Mouse (Mus musculus) heart, postnatal 10 days (tissue): ENCODE data around the gene Acsl5. TPM values are rescaled to one million over a fixed set of nuclear protein-coding genes. Genes with fewer than 3 reads are reported as not detected.
A peak's percentile ranks its signal among the peaks of the same experiment; 100 is the strongest.

Experiments
- DNase-seq, 2 experiments: peaks; one replicate each; pipeline ENCODE4 v3.0.0; 2021
- intact Hi-C: fragments of 180-260 bp; cut with DNase I; formaldehyde crosslinking; loops from one replicate; pipeline ENCODE4 v1.15.1; 2025
- total RNA-seq, 2 experiments: library from RNA; stranded (reverse); gene quantifications; 2 replicates each; pipeline ENCODE4 v1.2.3; 2021

Gene Acsl5
- total RNA-seq, 2 experiments from 2014 or later = 17.0 to 18.9 TPM

GRCm38 (mm10) chr19:55319036-55319435 lies 67.3 kb downstream of the Acsl5 start:
- intact Hi-C loops = no loop called here

GRCm38 (mm10) chr19:55319521-55319920 lies 67.8 kb downstream of the Acsl5 start:
- intact Hi-C loops = no loop called here
- no peak for DNase-seq

More at GRCm38 (mm10) chr19:55319036-55319435, 67.3 kb downstream of the Acsl5 start:
- no peak for DNase-seq

GRCm38 (mm10) chr19:55322604-55323003 lies 70.9 kb downstream of the Acsl5 start:
- no peak for DNase-seq
- intact Hi-C loops = no loop called here

- intact Hi-C loops = no loop called here
- no peak for DNase-seq
These were observed 75.8 kb downstream of the Acsl5 start for GRCm38 (mm10) chr19:55327510-55327909.

GRCm38 (mm10) chr19:55331776-55332175 lies 80.0 kb downstream of the Acsl5 start:
- intact Hi-C loops = loop anchor here (10.0 kb wide), 2 partner anchors 563 to 963 kb away; no protein-coding TSS in a partner anchor
- DNase-seq = no peak

- intact Hi-C loops = loop anchor here (10.0 kb wide), 2 partner anchors 562 to 962 kb away; no protein-coding TSS in a partner anchor
- peak; percentile 81 to 83 for DNase-seq
These were observed 81.0 kb downstream of the Acsl5 start for GRCm38 (mm10) chr19:55332641-55333268.

GRCm38 (mm10) chr19:55335881-55336280 lies 84.1 kb downstream of the Acsl5 start:
- peak in 1 of 2 experiments; percentile 32 for DNase-seq
- intact Hi-C loops = loop anchor here (1.0 to 10.0 kb wide), 5 partner anchors 559 to 959 kb away; no protein-coding TSS in a partner anchor

- intact Hi-C loops = loop anchor here (1.0 to 10.0 kb wide), 5 partner anchors 558 to 958 kb away; no protein-coding TSS in a partner anchor
- DNase-seq = no peak
These were observed 84.7 kb downstream of the Acsl5 start for GRCm38 (mm10) chr19:55336441-55336840.

- intact Hi-C loops = loop anchor here (2.0 to 10.0 kb wide), 4 partner anchors 558 to 958 kb away; no protein-coding TSS in a partner anchor
- DNase-seq = no peak
These were observed 85.3 kb downstream of the Acsl5 start for GRCm38 (mm10) chr19:55337066-55337465.

GRCm38 (mm10) chr19:55337664-55338063 lies 85.9 kb downstream of the Acsl5 start:
- DNase-seq = no peak
- intact Hi-C loops = loop anchor here (2.0 to 10.0 kb wide), 4 partner anchors 557 to 957 kb away; no protein-coding TSS in a partner anchor

GRCm38 (mm10) chr19:55340521-55340920 lies 88.8 kb downstream of the Acsl5 start:
- DNase-seq = no peak
- intact Hi-C loops = loop anchor here (10.0 kb wide), 1 partner anchor 204 kb away; no protein-coding TSS in a partner anchor

GRCm38 (mm10) chr19:55341377-55341776 lies 89.6 kb downstream of the Acsl5 start:
- intact Hi-C loops = loop anchor here (10.0 kb wide), 1 partner anchor 203 kb away; no protein-coding TSS in a partner anchor
- no peak for DNase-seq

- DNase-seq = no peak
- intact Hi-C loops = loop anchor here (10.0 kb wide), 1 partner anchor 202 kb away; no protein-coding TSS in a partner anchor
These were observed 90.7 kb downstream of the Acsl5 start for GRCm38 (mm10) chr19:55342423-55342822.

- intact Hi-C loops = loop anchor here (10.0 kb wide), 1 partner anchor 202 kb away; no protein-coding TSS in a partner anchor
- DNase-seq = no peak
These were observed 91.5 kb downstream of the Acsl5 start for GRCm38 (mm10) chr19:55343274-55343673.

Other genes with a start within 250 kb of the Acsl5 start
- gene Gpam, start 124.7 kb upstream of the Acsl5 start, total RNA-seq = 100 to 1,000 TPM; 128 to 164 TPM
- gene Tectb, start 71.2 kb upstream of the Acsl5 start, total RNA-seq = under 1 TPM in 1 of 2 experiments, not detected in 1; 0.31 TPM
- gene Gucy2g, start 10.7 kb upstream of the Acsl5 start, total RNA-seq = under 1 TPM in 1 of 2 experiments, not detected in 1; 0.07 TPM
- 10 to 100 TPM; 23.9 to 24.6 TPM for gene Zdhhc6, start 64.1 kb downstream of the Acsl5 start, total RNA-seq
- gene Vti1a, start 64.4 kb downstream of the Acsl5 start, total RNA-seq = 10 to 100 TPM; 20.3 to 21.5 TPM